Mouse (Mus musculus) brain, embryonic 14.5 days (tissue): ENCODE results near the gene Abcc8. TPM values are rescaled to one million over a fixed set of nuclear protein-coding genes. Genes with fewer than 3 reads are reported as not detected.

Experiments
- DNase-seq: peaks from one replicate; pipeline ENCODE4 v3.0.0-alpha.2; 2011; ENCODE audit warnings: low read depth
- CTCF ChIP-seq: fragments of 200-500 bp; IDR thresholded peaks from 2 replicates; pipeline ENCODE4 v1.5.1; 2012; ENCODE audit warnings: inconsistent platforms, mild to moderate bottlenecking, moderate library complexity, borderline replicate concordance; ENCODE audit not compliant: insufficient read depth, insufficient read length; ENCODE audit errors: extremely low read depth
- POLR2A ChIP-seq: fragments of 200-500 bp; IDR thresholded peaks from 2 replicates; pipeline ENCODE4 v1.6.1; 2012; ENCODE audit warnings: mild to moderate bottlenecking, inconsistent platforms, borderline replicate concordance; ENCODE audit not compliant: poor library complexity, insufficient read depth, insufficient read length, severe bottlenecking; ENCODE audit errors: extremely low read depth
- polyA plus RNA-seq: library from polyadenylated mRNA; depleted of rRNA; stranded (reverse); fragments of >200 nt; gene quantifications from 2 replicates; pipeline ENCODE4 v1.2.3, GENCODE M21; 2012; rRNA removed

Abcc8 gene
- polyA plus RNA-seq, 1 experiment = 12.3 TPM

GRCm38 (mm10) chr7:46076844-46077243, 103.0 kb downstream of the Abcc8 start:
- DNase-seq = no peak
- no peak for TF ChIP-seq POLR2A
- TF ChIP-seq CTCF = no peak

GRCm38 (mm10) chr7:46068831-46069230, 111.0 kb downstream of the Abcc8 start:
- TF ChIP-seq POLR2A (no peak), CTCF (no peak)
- DNase-seq = no peak

- no peak for DNase-seq
- TF ChIP-seq POLR2A (no peak), CTCF (no peak)
Observed at GRCm38 (mm10) chr7:46063296-46063695, 116.5 kb downstream of the Abcc8 start.

- TF ChIP-seq CTCF (no peak), POLR2A (no peak)
- DNase-seq = no peak
Observed at GRCm38 (mm10) chr7:46061614-46062013, 118.2 kb downstream of the Abcc8 start.

- no peak for DNase-seq
- TF ChIP-seq POLR2A (no peak), CTCF (no peak)
Observed at GRCm38 (mm10) chr7:46060688-46061087, 119.1 kb downstream of the Abcc8 start.

GRCm38 (mm10) chr7:46058882-46059281, 121.0 kb downstream of the Abcc8 start:
- DNase-seq = no peak
- TF ChIP-seq CTCF (no peak), POLR2A (no peak)

Other genes with a start within 250 kb of the Abcc8 start
- gene Abcc6, start 149.7 kb downstream of the Abcc8 start, polyA plus RNA-seq = 1.2 and 1.4 TPM in 2 replicates
- gene Nomo1, start 146.3 kb downstream of the Abcc8 start, polyA plus RNA-seq = 38.5 and 52.6 TPM in 2 replicates
- 15.0 and 22.7 TPM in 2 replicates for gene Kcnj11, start 79.3 kb downstream of the Abcc8 start, polyA plus RNA-seq
- 0.79 and 1.2 TPM in 2 replicates for gene Ush1c, start 58.5 kb upstream of the Abcc8 start, polyA plus RNA-seq
- gene Otog, start 61.0 kb upstream of the Abcc8 start, polyA plus RNA-seq = 0.06 and 0.22 TPM in 2 replicates
- 0.74 and 1.6 TPM in 2 replicates for gene Myod1, start 196.4 kb upstream of the Abcc8 start, polyA plus RNA-seq
- gene Kcnc1, start 216.5 kb upstream of the Abcc8 start, polyA plus RNA-seq = 14.9 and 28.9 TPM in 2 replicates